Mouse (Mus musculus): ENCODE results near the gene Zfyve16. TPM values are rescaled to one million over a fixed set of nuclear protein-coding genes. Genes with fewer than 3 reads are reported as not detected.
A peak's percentile ranks its signal among the peaks of the same experiment; 100 is the strongest.

Gene Zfyve16
- polyA plus RNA-seq, 1 experiment, result 0.55 TPM

- TF ChIP-seq CTCF (IDR thresholded peaks at IDR 0.05; ENCODE audit: extremely low read depth, insufficient read length, insufficient replicate concordance, low read depth, low read length) (no peak), POLR2A (IDR thresholded peaks at IDR 0.05; ENCODE audit: low read depth, low read length) (no peak)
- no peaks in the 10 kb centered on the region for H3K36me3 ChIP-seq (ENCODE audit: control insufficient read depth, insufficient read depth, low read length)
- no peak overlapping the region for H3K4me3 ChIP-seq (ENCODE audit: low read depth, low read length)
- no peaks in the 10 kb centered on the region for H3K4me1 ChIP-seq (ENCODE audit: control insufficient read depth, insufficient read depth, insufficient read length, low read length)
- H3K27ac ChIP-seq (ENCODE audit: insufficient read depth, low read depth, low read length), result no peak overlapping the region
- WGBS, result 60% methylated on average over 4 of the region's 4 CpGs
- H3K27me3 ChIP-seq (ENCODE audit: control insufficient read depth, insufficient read depth, low read length), result no peaks in the 10 kb centered on the region
These were observed 16.4 kb upstream of the Zfyve16 start for GRCm38 (mm10) chr13:92547093-92547492.

GRCm38 (mm10) chr13:92540997-92541396 is 10.3 kb upstream of the Zfyve16 start:
- WGBS, result 55% methylated on average over 6 of the region's 6 CpGs
- no peaks in the 10 kb centered on the region for H3K4me1 ChIP-seq (ENCODE audit: control insufficient read depth, insufficient read depth, insufficient read length, low read length)
- H3K27ac ChIP-seq (ENCODE audit: insufficient read depth, low read depth, low read length), result no peak overlapping the region
- H3K4me3 ChIP-seq (ENCODE audit: low read depth, low read length), result no peak overlapping the region
- H3K27me3 ChIP-seq (ENCODE audit: control insufficient read depth, insufficient read depth, low read length), result no peaks in the 10 kb centered on the region
- TF ChIP-seq POLR2A (IDR thresholded peaks at IDR 0.05; ENCODE audit: low read depth, low read length), result no peak
- no peak for TF ChIP-seq CTCF (IDR thresholded peaks at IDR 0.05; ENCODE audit: extremely low read depth, insufficient read length, insufficient replicate concordance, low read depth, low read length)
- H3K36me3 ChIP-seq (ENCODE audit: control insufficient read depth, insufficient read depth, low read length), result no peaks in the 10 kb centered on the region

GRCm38 (mm10) chr13:92539126-92539525 is 8.5 kb upstream of the Zfyve16 start:
- no peaks in the 10 kb centered on the region for H3K4me1 ChIP-seq (ENCODE audit: control insufficient read depth, insufficient read depth, insufficient read length, low read length)
- no peaks in the 10 kb centered on the region for H3K36me3 ChIP-seq (ENCODE audit: control insufficient read depth, insufficient read depth, low read length)
- 79% methylated on average over 4 of the region's 4 CpGs for WGBS
- no peak overlapping the region for H3K4me3 ChIP-seq (ENCODE audit: low read depth, low read length)
- TF ChIP-seq CTCF (IDR thresholded peaks at IDR 0.05; ENCODE audit: extremely low read depth, insufficient read length, insufficient replicate concordance, low read depth, low read length) (no peak), POLR2A (IDR thresholded peaks at IDR 0.05; ENCODE audit: low read depth, low read length) (no peak)
- no peak overlapping the region for H3K27ac ChIP-seq (ENCODE audit: insufficient read depth, low read depth, low read length)
- no peaks in the 10 kb centered on the region for H3K27me3 ChIP-seq (ENCODE audit: control insufficient read depth, insufficient read depth, low read length)

GRCm38 (mm10) chr13:92533801-92534200 is 3.1 kb upstream of the Zfyve16 start:
- Histone ChIP-seq H3K4me3 (ENCODE audit: low read depth, low read length) (no peak overlapping the region), H3K27me3 (ENCODE audit: control insufficient read depth, insufficient read depth, low read length) (no peaks in the 10 kb centered on the region), H3K4me1 (ENCODE audit: control insufficient read depth, insufficient read depth, insufficient read length, low read length) (0 out of 2 replicates have a peak, but pooled peaks cover 2% of the 10 kb centered on the region), H3K27ac (ENCODE audit: insufficient read depth, low read depth, low read length) (no peak overlapping the region), H3K36me3 (ENCODE audit: control insufficient read depth, insufficient read depth, low read length) (no peaks in the 10 kb centered on the region)
- no peak for TF ChIP-seq POLR2A (IDR thresholded peaks at IDR 0.05; ENCODE audit: low read depth, low read length)
- 30% methylated on average over 2 of the region's 2 CpGs for WGBS

- no peak overlapping the region for H3K4me3 ChIP-seq (ENCODE audit: low read depth, low read length)
- H3K27me3 ChIP-seq (ENCODE audit: control insufficient read depth, insufficient read depth, low read length), result no peaks in the 10 kb centered on the region
- no peak overlapping the region for H3K27ac ChIP-seq (ENCODE audit: insufficient read depth, low read depth, low read length)
- H3K36me3 ChIP-seq (ENCODE audit: control insufficient read depth, insufficient read depth, low read length), result no peaks in the 10 kb centered on the region; the same call in 1 of the 2 replicates
- TF ChIP-seq POLR2A (IDR thresholded peaks at IDR 0.05; ENCODE audit: low read depth, low read length) (no peak), CTCF (IDR thresholded peaks at IDR 0.05; ENCODE audit: extremely low read depth, insufficient read length, insufficient replicate concordance, low read depth, low read length) (no peak)
- 21% methylated on average over 2 of the region's 2 CpGs for WGBS
- H3K4me1 ChIP-seq (ENCODE audit: control insufficient read depth, insufficient read depth, insufficient read length, low read length), result 0 out of 2 replicates have a peak, but pooled peaks cover 2% of the 10 kb centered on the region
These were observed 1.5 kb upstream of the Zfyve16 start for GRCm38 (mm10) chr13:92532216-92532615.

GRCm38 (mm10) chr13:92531237-92531636 is 569 bp upstream of the Zfyve16 start:
- WGBS, result 5% methylated on average over 15 of the region's 15 CpGs
- no peak for TF ChIP-seq POLR2A (IDR thresholded peaks at IDR 0.05; ENCODE audit: low read depth, low read length)
- TF ChIP-seq CTCF (IDR thresholded peaks at IDR 0.05; ENCODE audit: extremely low read depth, insufficient read length, insufficient replicate concordance, low read depth, low read length), result no peak

GRCm38 (mm10) chr13:92529828-92530720 is 594 bp downstream of the Zfyve16 start:
- TF ChIP-seq CTCF (IDR thresholded peaks at IDR 0.05; ENCODE audit: extremely low read depth, insufficient read length, insufficient replicate concordance, low read depth, low read length), result no peak
- no peak for TF ChIP-seq POLR2A (IDR thresholded peaks at IDR 0.05; ENCODE audit: low read depth, low read length)

More at GRCm38 (mm10) chr13:92531237-92531636, 569 bp upstream of the Zfyve16 start:
- Histone ChIP-seq H3K4me3 (ENCODE audit: low read depth, low read length) (peak overlapping the region; percentile 79), H3K4me1 (ENCODE audit: control insufficient read depth, insufficient read depth, insufficient read length, low read length) (0 out of 2 replicates have a peak, but pooled peaks cover 2% of the 10 kb centered on the region), H3K36me3 (ENCODE audit: control insufficient read depth, insufficient read depth, low read length) (no peaks in the 10 kb centered on the region; the same call in 1 of the 2 replicates), H3K27ac (ENCODE audit: insufficient read depth, low read depth, low read length) (peak overlapping the region; percentile 82), H3K27me3 (ENCODE audit: control insufficient read depth, insufficient read depth, low read length) (no peaks in the 10 kb centered on the region)

More at GRCm38 (mm10) chr13:92529828-92530720, 594 bp downstream of the Zfyve16 start:
- Histone ChIP-seq H3K4me1 (ENCODE audit: control insufficient read depth, insufficient read depth, insufficient read length, low read length) (0 out of 2 replicates have a peak, but pooled peaks cover 2% of the 10 kb centered on the region), H3K27me3 (ENCODE audit: control insufficient read depth, insufficient read depth, low read length) (no peaks in the 10 kb centered on the region), H3K27ac (ENCODE audit: insufficient read depth, low read depth, low read length) (peak overlapping the region; percentile 82), H3K4me3 (ENCODE audit: low read depth, low read length) (peak overlapping the region; percentile 79), H3K36me3 (ENCODE audit: control insufficient read depth, insufficient read depth, low read length) (no peaks in the 10 kb centered on the region; the same call in 1 of the 2 replicates)
- WGBS, result 2% methylated on average over 47 of the region's 47 CpGs

All from small intestine, adult 2 months (tissue).